Mouse (Mus musculus) frontal cortex, postnatal 36 days (tissue): ENCODE results near the gene Prep.

Experiments
- DNase-seq, 2 experiments: peaks; one replicate each; pipeline ENCODE4 v3.0.0; 2022; ENCODE audit warnings: low spot score in 2 of 2

The Prep gene

DNA sequence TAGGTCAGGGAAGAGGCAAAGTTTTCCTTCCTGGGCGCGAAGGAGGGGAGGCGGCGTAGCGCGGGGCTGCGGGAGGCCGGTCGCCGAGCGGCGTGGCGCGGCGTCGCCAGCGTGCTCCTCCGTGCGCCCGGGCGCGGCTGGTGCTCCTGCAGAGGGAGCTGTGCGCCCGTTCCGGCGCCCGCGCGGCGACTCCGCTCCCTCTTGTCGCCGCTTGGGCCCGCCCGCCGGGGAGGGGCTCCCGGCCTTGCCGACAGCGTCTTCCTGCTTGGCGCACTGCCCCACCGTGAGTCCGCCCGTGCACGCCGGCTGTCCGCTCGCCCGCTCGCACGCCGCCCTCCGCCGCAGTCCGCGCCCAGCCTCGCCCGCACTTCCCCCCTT, at the start of gene Prep:
Prep (plus strand) TSS at position 273 of the 378 bp plus-strand sequence.
- DNase-seq, result peak; percentile 89 to 90

DNA sequence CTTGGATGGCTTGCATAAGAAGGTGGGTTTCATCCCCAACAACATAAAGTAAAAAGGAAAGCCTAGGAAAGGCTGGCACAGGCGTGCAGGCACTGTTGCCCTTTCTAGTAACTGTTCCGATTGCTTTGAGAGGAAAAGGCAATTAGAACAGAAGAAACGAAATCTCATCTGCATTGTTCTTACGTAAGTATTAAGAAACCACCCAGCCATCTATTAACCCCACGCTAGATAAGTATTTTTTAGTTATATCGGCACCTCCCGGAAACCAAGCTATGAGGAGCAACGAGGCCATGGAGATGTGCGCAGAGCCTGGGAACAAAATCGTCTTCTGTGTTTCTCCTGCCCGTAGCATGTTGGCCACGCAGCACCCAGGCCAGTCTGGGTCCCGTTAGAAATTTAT, 49.7 kb upstream of the Prep start:
- no peak for DNase-seq

DNA sequence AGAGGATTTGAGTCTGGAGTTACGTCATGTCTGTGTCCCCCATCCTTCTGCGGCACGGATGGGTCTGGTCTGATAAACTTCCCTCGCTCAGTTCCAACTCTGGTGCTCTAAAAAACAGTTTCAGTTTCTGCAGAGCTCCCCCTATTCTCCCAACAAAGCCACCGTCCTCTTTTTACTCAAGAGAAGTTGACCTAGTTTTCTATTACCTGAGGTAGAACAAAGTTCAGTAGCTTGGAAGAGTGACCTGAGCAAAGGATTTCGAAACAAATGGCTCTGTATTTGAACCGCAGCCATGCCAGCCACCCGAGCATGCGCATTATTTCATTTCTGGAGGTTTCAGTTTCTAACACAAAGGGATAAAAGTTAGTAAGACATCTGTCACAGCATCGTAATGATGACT, 49.2 kb upstream of the Prep start:
- no peak for DNase-seq

- no peak for DNase-seq
Measured at GRCm38 (mm10) chr10:45019418-45019817, 47.6 kb upstream of the Prep start.

GRCm38 (mm10) chr10:45019849-45020248, 47.2 kb upstream of the Prep start:
- no peak for DNase-seq

DNA sequence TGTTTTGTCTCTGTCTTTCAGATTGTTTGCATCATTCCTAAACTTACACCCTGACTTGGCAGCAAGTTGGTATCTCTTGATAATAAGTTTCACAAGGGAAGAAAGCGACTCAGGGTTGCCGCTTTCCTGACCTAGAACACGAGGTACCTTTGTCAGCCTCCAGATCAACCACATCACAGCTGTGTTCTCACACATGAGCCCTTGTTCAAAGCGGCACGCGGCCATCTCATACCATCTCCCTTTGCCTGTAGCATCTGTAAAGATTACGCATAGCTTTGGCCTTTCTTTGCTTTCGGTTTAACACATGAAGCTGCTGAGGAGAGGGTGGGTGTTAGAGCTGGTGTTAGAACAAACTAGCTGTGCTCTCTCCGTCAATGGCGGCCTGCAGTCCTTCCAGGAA, 46.7 kb upstream of the Prep start:
- no peak for DNase-seq

- no peak for DNase-seq
Measured at GRCm38 (mm10) chr10:45025184-45025583, 41.8 kb upstream of the Prep start.

DNA sequence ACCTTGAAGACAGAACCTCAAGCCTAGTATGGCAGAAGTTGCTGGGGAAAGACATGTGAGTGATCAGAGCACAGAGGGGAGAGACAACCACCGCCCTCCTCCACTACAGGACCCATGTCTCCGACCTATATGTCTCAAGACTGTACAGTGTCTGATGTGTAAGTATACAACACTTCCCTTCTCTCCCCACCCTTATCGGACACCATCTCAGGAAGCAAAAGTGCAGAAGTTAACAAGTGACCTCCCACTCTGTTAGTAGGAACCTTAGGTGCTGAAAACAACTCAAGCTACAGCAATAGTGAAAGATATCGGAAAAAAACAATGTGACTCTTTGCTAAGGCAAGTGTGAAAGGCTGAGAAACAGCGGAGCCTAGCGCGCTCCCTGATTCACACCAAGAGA, 40.1 kb upstream of the Prep start:
- no peak for DNase-seq

- peak; percentile 78 to 85 for DNase-seq
Measured at GRCm38 (mm10) chr10:45045268-45045928, 21.6 kb upstream of the Prep start.

GRCm38 (mm10) chr10:45048158-45048557, 18.8 kb upstream of the Prep start:
- no peak for DNase-seq

GRCm38 (mm10) chr10:45048622-45049021, 18.4 kb upstream of the Prep start:
- DNase-seq, result no peak

DNA sequence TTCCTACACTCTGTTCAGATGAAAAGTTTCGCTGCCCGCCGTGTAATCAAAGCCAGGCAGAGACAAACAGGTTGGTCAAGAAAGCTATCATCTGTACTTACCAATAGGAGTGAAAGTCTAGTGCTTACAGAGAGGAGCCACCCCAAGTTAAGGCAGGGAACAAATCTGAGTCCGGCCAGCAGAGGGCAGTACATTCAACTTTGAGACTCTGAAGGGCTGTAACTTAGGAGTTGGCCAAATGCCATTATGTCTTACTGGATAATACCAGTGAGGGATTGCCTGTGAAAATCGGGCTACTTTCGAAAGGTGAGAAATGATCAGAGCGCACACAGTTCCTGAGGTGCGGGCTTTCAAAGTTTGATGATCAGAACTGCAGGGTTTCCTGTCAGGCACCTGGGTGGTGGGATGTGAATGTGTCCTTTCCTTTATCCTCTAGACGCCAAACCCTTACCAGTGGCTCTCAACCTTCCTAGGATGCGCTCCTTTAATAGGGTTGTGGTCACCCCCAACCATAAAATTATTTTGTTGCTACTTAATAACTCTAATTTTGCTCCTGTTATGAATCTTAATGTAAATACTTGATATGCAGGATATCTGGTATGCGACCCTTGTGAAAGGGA, 15.8 kb upstream of the Prep start:
- peak; percentile 60 to 72 for DNase-seq

DNA sequence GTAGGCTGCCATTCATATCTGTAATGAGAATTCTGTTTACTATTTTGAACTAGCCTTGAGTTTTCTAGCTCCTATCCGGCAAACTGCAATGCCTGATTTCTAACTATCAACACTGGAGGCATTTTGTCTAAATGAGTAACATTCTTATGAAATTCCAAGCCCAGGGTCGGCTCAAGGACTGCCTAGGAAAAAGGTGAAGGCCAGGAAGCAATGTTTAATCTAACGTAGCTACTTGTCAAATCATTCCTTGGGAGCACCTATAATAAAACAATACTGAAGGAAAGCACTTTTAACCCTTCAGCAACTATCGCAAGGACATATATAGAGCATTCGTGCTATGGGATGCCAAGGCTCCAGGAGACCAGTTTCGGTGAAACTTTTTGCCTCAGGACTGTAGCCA, 8.6 kb upstream of the Prep start:
- no peak for DNase-seq

DNA sequence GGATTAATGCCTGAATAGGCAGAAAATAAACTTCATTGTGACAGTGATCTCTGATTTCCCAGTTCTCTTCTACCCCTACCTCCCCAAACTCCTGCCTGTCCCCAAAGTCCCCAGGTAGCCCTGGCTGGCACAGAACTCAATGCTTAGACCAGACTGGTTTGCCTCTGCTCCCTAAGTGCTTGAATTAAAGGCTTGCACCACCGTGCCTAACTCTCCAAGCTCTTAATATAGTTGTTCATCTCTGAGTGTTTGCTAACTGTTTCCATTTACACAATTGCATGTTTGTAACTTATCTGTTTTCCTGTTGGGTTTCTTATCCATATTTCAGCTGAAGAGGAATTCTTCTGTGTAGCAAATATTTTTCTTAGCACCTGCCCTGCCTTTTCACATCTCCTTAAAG, 6.2 kb upstream of the Prep start:
- no peak for DNase-seq

DNA sequence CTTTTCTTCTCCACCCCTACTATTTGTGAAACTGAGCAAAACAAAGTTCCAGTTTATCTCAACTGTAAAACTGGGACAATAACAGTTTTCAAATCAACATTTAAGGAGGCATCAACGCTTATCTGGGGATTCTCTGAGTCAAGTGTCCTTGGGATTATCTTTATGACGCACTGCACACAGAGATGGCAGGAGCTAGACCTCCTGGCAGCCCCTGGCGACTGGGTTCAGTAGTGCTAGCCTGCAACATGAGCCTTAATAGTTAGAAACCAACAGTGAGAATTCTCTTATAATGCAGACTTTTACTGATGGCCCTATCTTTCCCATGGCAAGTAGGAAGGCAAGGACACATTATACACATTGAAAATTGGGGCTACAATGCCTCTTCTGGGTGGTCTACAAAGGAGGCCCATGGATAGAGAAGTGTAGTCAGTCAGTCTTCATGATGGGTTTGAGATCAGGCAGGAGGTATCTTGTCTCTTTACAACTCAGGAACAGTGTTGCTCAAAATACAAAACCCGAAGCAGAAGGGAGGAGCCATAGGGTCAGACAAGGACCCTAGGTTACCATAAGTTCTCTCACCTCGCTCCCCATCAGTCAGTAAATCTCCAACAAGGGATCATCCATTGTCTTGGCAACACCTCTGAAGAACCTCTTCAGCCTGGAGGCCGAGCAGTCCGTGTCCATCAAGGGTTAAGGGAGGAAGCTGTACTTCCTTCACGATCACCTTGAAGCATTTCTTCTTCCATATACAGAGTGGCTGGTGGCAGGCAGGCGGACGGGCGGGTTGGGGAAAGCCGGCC, 672 bp upstream of the Prep start:
- peak in 1 of 2 experiments; percentile 11 for DNase-seq

DNA sequence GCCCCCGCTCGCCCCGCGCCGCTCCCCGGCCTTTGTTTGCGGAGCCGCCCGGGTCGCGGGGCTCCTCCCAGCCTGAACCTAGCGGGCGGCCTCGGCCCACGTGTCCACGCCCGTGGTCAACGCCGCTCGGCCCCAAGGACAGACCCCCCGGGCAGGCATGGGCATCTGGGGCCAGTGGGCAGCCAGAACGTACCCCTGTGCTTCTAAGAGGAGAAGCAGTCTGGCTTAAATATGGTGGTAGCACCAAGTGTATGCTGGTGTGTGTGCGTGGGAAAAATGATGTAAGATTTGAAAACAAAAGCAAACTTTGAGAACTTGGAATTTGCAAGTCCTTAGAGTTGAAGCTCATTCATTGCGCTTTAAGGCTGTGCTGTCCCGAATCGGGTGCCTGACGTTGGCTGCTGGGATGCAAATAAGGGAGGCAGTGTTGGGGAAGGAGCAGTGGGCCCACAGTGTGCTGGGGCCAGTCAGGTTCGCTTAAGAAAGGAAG, 478 bp downstream of the Prep start:
- peak in 1 of 2 experiments; percentile 23 for DNase-seq

- no peak for DNase-seq
Measured at GRCm38 (mm10) chr10:45069557-45069956, 2.6 kb downstream of the Prep start.

GRCm38 (mm10) chr10:45070362-45070761, 3.4 kb downstream of the Prep start:
- no peak for DNase-seq

GRCm38 (mm10) chr10:45070929-45071813, 4.2 kb downstream of the Prep start:
- no peak for DNase-seq

DNA sequence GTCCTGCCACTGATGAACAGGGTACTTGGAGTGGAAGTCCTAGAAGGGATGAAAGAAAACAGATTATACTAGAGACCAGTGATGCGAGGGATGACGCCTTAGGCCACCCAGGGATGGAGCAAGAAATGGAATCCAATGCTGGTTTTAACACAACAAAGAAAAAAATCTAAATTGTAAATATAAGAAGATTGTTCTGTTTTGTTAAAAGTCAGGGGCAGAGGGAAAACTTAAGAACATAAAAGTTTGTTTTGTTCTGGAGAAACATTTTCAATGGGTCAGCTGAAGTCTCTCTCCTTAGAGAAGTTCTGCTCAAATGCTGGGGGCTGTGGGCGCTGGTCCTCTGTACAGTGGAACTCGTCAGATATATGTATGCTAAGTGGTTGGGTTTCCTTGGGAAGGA, 5.3 kb downstream of the Prep start:
- no peak for DNase-seq

DNA sequence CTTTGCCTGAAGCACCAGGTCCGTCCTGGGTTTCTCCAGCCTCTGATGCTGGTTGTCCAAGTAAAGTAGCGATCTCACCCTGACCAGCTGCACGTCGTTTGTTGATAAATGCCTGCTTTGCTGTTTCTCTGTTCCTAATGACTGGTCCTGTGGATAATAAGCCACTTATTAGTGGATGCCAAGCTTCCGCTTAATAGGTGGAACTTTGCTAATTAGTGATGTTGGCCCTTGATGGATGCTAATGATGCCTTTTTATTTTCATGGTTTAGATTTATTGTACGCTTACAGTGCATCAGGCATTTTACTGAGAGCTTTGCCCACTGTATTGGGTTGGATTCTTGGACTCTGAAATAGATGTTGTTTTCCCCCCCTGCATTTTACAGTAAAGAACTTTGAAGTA, 7.5 kb downstream of the Prep start:
- DNase-seq, result no peak
